Mouse (Mus musculus) embryonic facial prominence, embryonic 10.5 days (tissue): ENCODE results near the gene Musk. TPM values are rescaled to one million over a fixed set of nuclear protein-coding genes. Genes with fewer than 3 reads are reported as not detected.
A peak's percentile ranks its signal among the peaks of the same experiment; 100 is the strongest.
"Not testable (repeated sequence)": the region's sequence is repeated elsewhere in the genome, so short reads cannot be mapped to it uniquely, and the experiment has no call there.

Source experiments
- DNase-seq: peaks from one replicate; pipeline ENCODE4 v3.0.0-alpha.2; 2017; ENCODE audit warnings: low spot score
- H3K27ac ChIP-seq: fragments of 300-500 bp; sonication (generic); replicated peaks from 2 replicates; pipeline ENCODE4 v1.5.1; 2016; ENCODE audit warnings: mild to moderate bottlenecking
- H3K27me3 ChIP-seq: fragments of 300-500 bp; sonication (generic); replicated peaks from 2 replicates; pipeline ENCODE4 v1.6.1; 2016; ENCODE audit warnings: low read depth, mild to moderate bottlenecking; ENCODE audit not compliant: poor library complexity, severe bottlenecking
- H3K36me3 ChIP-seq: fragments of 300-500 bp; sonication (generic); replicated peaks from 2 replicates; pipeline ENCODE4 v1.6.1; 2016; ENCODE audit warnings: mild to moderate bottlenecking, moderate library complexity
- H3K4me1 ChIP-seq: fragments of 300-500 bp; sonication (generic); 2 replicates; pipeline ENCODE4 v1.6.1; 2016
- H3K4me3 ChIP-seq: fragments of 300-500 bp; sonication (generic); 2 replicates; pipeline ENCODE4 v1.5.1; 2016; ENCODE audit warnings: mild to moderate bottlenecking, moderate library complexity
- H3K9me3 ChIP-seq: fragments of 300-500 bp; sonication (generic); 2 replicates; pipeline ENCODE4 v1.6.1; 2016; ENCODE audit warnings: mild to moderate bottlenecking
- WGBS: fragments of 180-500 bp; shearing (Covaris S2); methylation state at CpG from one replicate; pipeline ENCODE4 v1.1.7; 2016; 5-methylcytosine and 5-hydroxymethylcytosine counted together
- polyA plus RNA-seq: library from polyadenylated mRNA; unstranded; fragments of >200 nt; fragmentation: Nextera tagmentation; extraction: Ambion mirVana; gene quantifications from 2 replicates; pipeline ENCODE4 v1.2.1, GENCODE M21; 2016

Musk gene
- polyA plus RNA-seq = 0.08 and 0.22 TPM in 2 replicates

- Histone ChIP-seq H3K27ac (no peak within 1 kb of the TSS), H3K27me3 (no peaks in the 10 kb centered on the region), H3K4me1 (no peaks in the 10 kb centered on the region), H3K4me3 (no peak within 1 kb of the TSS), H3K9me3 (no peaks in the 10 kb centered on the region), H3K36me3 (no peaks in the 10 kb centered on the region)
- 77% methylated on average over 11 of the region's 11 CpGs for WGBS
- no peak for DNase-seq
Measured at GRCm38 (mm10) chr4:58285687-58286086, at the start of gene Musk. TSS of gene Musk (plus strand) at chr4:58285960.

GRCm38 (mm10) chr4:58240416-58240815 lies 45.3 kb upstream of the Musk start:
- H3K4me1 ChIP-seq = 0 out of 2 replicates have a peak, but pooled peaks cover 4% of the 10 kb centered on the region
- H3K36me3 ChIP-seq = no peaks in the 10 kb centered on the region
- no peak for DNase-seq
- H3K4me3 ChIP-seq = no peak overlapping the region
- no peak overlapping the region for H3K27ac ChIP-seq
- H3K27me3 ChIP-seq = no peaks in the 10 kb centered on the region
- 84% methylated on average over 7 of the region's 7 CpGs for WGBS
- H3K9me3 ChIP-seq = 0 out of 2 replicates have a peak, but pooled peaks cover 2% of the 10 kb centered on the region

- Histone ChIP-seq H3K27ac (no peak overlapping the region), H3K4me3 (no peak overlapping the region), H3K36me3 (no peaks in the 10 kb centered on the region), H3K9me3 (no peaks in the 10 kb centered on the region), H3K4me1 (no peaks in the 10 kb centered on the region), H3K27me3 (no peaks in the 10 kb centered on the region)
- WGBS = 95% methylated on average over 1 of the region's 1 CpGs
- no peak for DNase-seq
Measured at GRCm38 (mm10) chr4:58245544-58245943, 40.2 kb upstream of the Musk start.

GRCm38 (mm10) chr4:58252381-58252780 lies 33.4 kb upstream of the Musk start:
- 85% methylated on average over 3 of the region's 3 CpGs for WGBS
- DNase-seq = no peak

GRCm38 (mm10) chr4:58253410-58253809 lies 32.4 kb upstream of the Musk start:
- H3K4me1 ChIP-seq = no peaks in the 10 kb centered on the region
- no peak overlapping the region for H3K4me3 ChIP-seq
- no peak overlapping the region for H3K27ac ChIP-seq
- H3K9me3 ChIP-seq = no peaks in the 10 kb centered on the region
- DNase-seq = no peak
- 43% methylated on average over 5 of the region's 5 CpGs for WGBS
- H3K27me3 ChIP-seq = no peaks in the 10 kb centered on the region
- no peaks in the 10 kb centered on the region for H3K36me3 ChIP-seq

More at GRCm38 (mm10) chr4:58252381-58252780, 33.4 kb upstream of the Musk start:
- Histone ChIP-seq H3K36me3 (no peaks in the 10 kb centered on the region), H3K27me3 (no peaks in the 10 kb centered on the region), H3K9me3 (no peaks in the 10 kb centered on the region), H3K27ac (no peak overlapping the region), H3K4me1 (no peaks in the 10 kb centered on the region), H3K4me3 (no peak overlapping the region)

GRCm38 (mm10) chr4:58260767-58261166 lies 25.0 kb upstream of the Musk start:
- not testable (repeated sequence) for H3K36me3 ChIP-seq, H3K4me1 ChIP-seq, H3K27ac ChIP-seq, H3K9me3 ChIP-seq, H3K27me3 ChIP-seq, DNase-seq, H3K4me3 ChIP-seq
- 93% methylated on average over 21 of the region's 21 CpGs for WGBS

- Histone ChIP-seq H3K4me1 (peaks cover 7% of the 10 kb centered on the region), H3K4me3 (no peak overlapping the region), H3K27ac (no peak overlapping the region), H3K9me3 (no peaks in the 10 kb centered on the region), H3K36me3 (no peaks in the 10 kb centered on the region), H3K27me3 (no peaks in the 10 kb centered on the region)
- 54% methylated on average over 7 of the region's 7 CpGs for WGBS
- peak; percentile 47 for DNase-seq
Measured at GRCm38 (mm10) chr4:58266294-58266693, 19.5 kb upstream of the Musk start.

- Histone ChIP-seq H3K36me3 (no peaks in the 10 kb centered on the region), H3K4me3 (no peak overlapping the region), H3K27me3 (no peaks in the 10 kb centered on the region), H3K27ac (no peak overlapping the region), H3K9me3 (no peaks in the 10 kb centered on the region), H3K4me1 (peaks cover 22% of the 10 kb centered on the region)
- no peak for DNase-seq
- WGBS = 82% methylated on average over 4 of the region's 4 CpGs
Measured at GRCm38 (mm10) chr4:58268897-58269542, 16.7 kb upstream of the Musk start.

- Histone ChIP-seq H3K36me3 (no peaks in the 10 kb centered on the region), H3K4me1 (peaks cover 22% of the 10 kb centered on the region), H3K27me3 (no peaks in the 10 kb centered on the region), H3K4me3 (no peak overlapping the region), H3K27ac (no peak overlapping the region), H3K9me3 (no peaks in the 10 kb centered on the region)
- DNase-seq = no peak
- 95% methylated on average over 2 of the region's 2 CpGs for WGBS
Measured at GRCm38 (mm10) chr4:58269961-58270360, 15.8 kb upstream of the Musk start.

GRCm38 (mm10) chr4:58270956-58271355 lies 14.8 kb upstream of the Musk start:
- DNase-seq = no peak
- no peaks in the 10 kb centered on the region for H3K27me3 ChIP-seq
- 95% methylated on average over 1 of the region's 1 CpGs for WGBS

GRCm38 (mm10) chr4:58271504-58272162 lies 14.1 kb upstream of the Musk start:
- 55% methylated on average over 10 of the region's 10 CpGs for WGBS
- Histone ChIP-seq H3K27me3 (no peaks in the 10 kb centered on the region), H3K36me3 (no peaks in the 10 kb centered on the region), H3K4me1 (peaks cover 22% of the 10 kb centered on the region), H3K9me3 (no peaks in the 10 kb centered on the region), H3K4me3 (no peak overlapping the region), H3K27ac (no peak overlapping the region; the same call in 1 of the 2 replicates)
- peak; percentile 53 for DNase-seq

More at GRCm38 (mm10) chr4:58270956-58271355, 14.8 kb upstream of the Musk start:
- H3K9me3 ChIP-seq = no peaks in the 10 kb centered on the region
- no peak overlapping the region for H3K4me3 ChIP-seq
- H3K36me3 ChIP-seq = no peaks in the 10 kb centered on the region
- peaks cover 22% of the 10 kb centered on the region for H3K4me1 ChIP-seq
- H3K27ac ChIP-seq = no peak overlapping the region

GRCm38 (mm10) chr4:58275261-58275895 lies 10.4 kb upstream of the Musk start:
- Histone ChIP-seq H3K9me3 (no peaks in the 10 kb centered on the region), H3K27me3 (no peaks in the 10 kb centered on the region), H3K36me3 (no peaks in the 10 kb centered on the region), H3K4me3 (no peak overlapping the region), H3K4me1 (peaks cover 15% of the 10 kb centered on the region), H3K27ac (no peak overlapping the region)
- 84% methylated on average over 8 of the region's 8 CpGs for WGBS
- DNase-seq = no peak

GRCm38 (mm10) chr4:58278368-58278767 lies 7.4 kb upstream of the Musk start:
- Histone ChIP-seq H3K27ac (no peak overlapping the region), H3K9me3 (no peaks in the 10 kb centered on the region), H3K36me3 (no peaks in the 10 kb centered on the region), H3K4me3 (no peak overlapping the region), H3K4me1 (no peaks in the 10 kb centered on the region), H3K27me3 (no peaks in the 10 kb centered on the region)
- DNase-seq = no peak
- 91% methylated on average over 6 of the region's 6 CpGs for WGBS
